Mouse (Mus musculus) heart, embryonic 13.5 days (tissue): ENCODE data around the gene Gm6710. TPM values are rescaled to one million over a fixed set of nuclear protein-coding genes. Genes with fewer than 3 reads are reported as not detected.
"Not testable (repeated sequence)": the region's sequence is repeated elsewhere in the genome, so short reads cannot be mapped to it uniquely, and the experiment has no call there.

Experiments used
- ATAC-seq: fragments of 200-750 bp; cut with Nextera tagmentation; 2 replicates; pipeline ENCODE4 v1.8.0; 2017; ENCODE audit warnings: moderate TSS enrichment; ENCODE audit not compliant: insufficient number of reproducible peaks, low FRiP score, low TSS enrichment; ENCODE audit errors: extremely low read depth
- H3K27ac ChIP-seq: fragments of 300-500 bp; sonication (generic); replicated peaks from 2 replicates; pipeline ENCODE4 v1.5.1; 2015; ENCODE audit warnings: moderate library complexity, mild to moderate bottlenecking, inconsistent platforms
- H3K27me3 ChIP-seq: fragments of 300-500 bp; sonication (generic); replicated peaks from 2 replicates; pipeline ENCODE4 v1.6.1; 2015; ENCODE audit warnings: mild to moderate bottlenecking, inconsistent platforms
- H3K36me3 ChIP-seq: fragments of 300-500 bp; sonication (generic); 2 replicates; pipeline ENCODE4 v1.6.1; 2015; ENCODE audit warnings: mild to moderate bottlenecking, inconsistent platforms
- H3K4me1 ChIP-seq: fragments of 300-500 bp; sonication (generic); 2 replicates; pipeline ENCODE4 v1.6.1; 2015; ENCODE audit warnings: inconsistent platforms
- H3K4me2 ChIP-seq: fragments of 300-500 bp; sonication (generic); 2 replicates; pipeline ENCODE4 v1.6.1; 2015; ENCODE audit warnings: inconsistent platforms, mild to moderate bottlenecking, moderate library complexity
- H3K4me3 ChIP-seq: fragments of 300-500 bp; sonication (generic); 2 replicates; pipeline ENCODE4 v1.5.1; 2015; ENCODE audit warnings: moderate library complexity, mild to moderate bottlenecking, inconsistent platforms
- H3K9ac ChIP-seq: fragments of 300-500 bp; sonication (generic); 2 replicates; pipeline ENCODE4 v1.6.1; 2015; ENCODE audit warnings: inconsistent platforms, mild to moderate bottlenecking, moderate library complexity
- H3K9me3 ChIP-seq: fragments of 300-500 bp; sonication (generic); 2 replicates; pipeline ENCODE4 v1.6.1; 2016; ENCODE audit warnings: inconsistent platforms
- WGBS: fragments of 180-500 bp; shearing (Covaris S2); methylation state at CpG from one replicate; pipeline ENCODE4 v1.1.7; 2015; ENCODE audit warnings: mixed read lengths; 5-methylcytosine and 5-hydroxymethylcytosine counted together
- polyA plus RNA-seq: library from polyadenylated mRNA; unstranded; fragments of >200 nt; fragmentation: Nextera tagmentation; extraction: Ambion mirVana; gene quantifications from 2 replicates; pipeline ENCODE4 v1.2.1, GENCODE M21; 2015

The Gm6710 gene
- polyA plus RNA-seq, result 16.6 and 18.7 TPM in 2 replicates

GRCm38 (mm10) chr2:175869024-175869423, at the start of gene Gm6710:
TSS of gene Gm6710 (plus strand) at chr2:175869219.
- ATAC-seq, H3K4me3 ChIP-seq, H3K4me2 ChIP-seq, H3K4me1 ChIP-seq, H3K27me3 ChIP-seq, H3K36me3 ChIP-seq, H3K9ac ChIP-seq, H3K9me3 ChIP-seq, H3K27ac ChIP-seq: not testable (repeated sequence)
- no CpG with 5 or more reads among the region's 7 CpGs for WGBS

Other genes starting within 250 kb of the Gm6710 start
- gene Gm11007, start 225.2 kb upstream of the Gm6710 start, polyA plus RNA-seq, result not detected in 2 replicates
- 16.4 and 26.3 TPM in 2 replicates for gene Zfp969, start 165.6 kb upstream of the Gm6710 start, polyA plus RNA-seq
- gene Gm2007, start 127.7 kb upstream of the Gm6710 start, polyA plus RNA-seq, result not detected in 2 replicates
- 3.7 and 6.1 TPM in 2 replicates for gene Gm14288, start 68.1 kb upstream of the Gm6710 start, polyA plus RNA-seq
- gene Zfp966, start 61.9 kb downstream of the Gm6710 start, polyA plus RNA-seq, result 1.7 and 1.8 TPM in 2 replicates
- gene Gm2026, start 96.1 kb downstream of the Gm6710 start, polyA plus RNA-seq, result 20.4 and 24.4 TPM in 2 replicates